Comparison of ENCODE assay signal across 26 mouse cellular contexts in the genomic region with DNA sequence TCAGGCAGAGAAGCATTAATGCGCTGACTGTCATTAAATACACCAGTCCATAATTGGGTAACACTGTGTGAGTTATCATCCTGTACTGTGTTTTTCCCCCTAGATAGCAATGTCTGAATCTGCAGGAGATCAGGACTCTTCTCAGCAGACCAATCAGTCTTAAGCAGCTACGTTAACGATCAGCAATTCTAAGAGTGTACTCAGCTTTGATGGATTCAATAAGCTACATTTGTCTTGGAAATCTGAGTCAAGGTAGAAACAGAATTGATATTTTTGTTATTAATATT.
DNase-seq lines count a peak whose midpoint lies in the region; ATAC-seq and TF ChIP-seq lines count a peak whose summit lies in the region.
"Had no signal": no experiment of that assay in that cellular context is flagged by ENCODE, and none has a peak within 500 bp of the region (broad histone marks: within the 10 kb centered on the region; RNA-seq: fewer than 3 reads in every experiment).

No protein-coding gene starts in this region.

- H3K27me3 ChIP-seq in neural tube, embryonic 12.5 days (replicated peaks): no peaks in the 10 kb centered on the region
- no peaks in the 10 kb centered on the region for H3K27me3 ChIP-seq in neural tube, embryonic 15.5 days (replicated peaks)
- no peaks in the 10 kb centered on the region for H3K27me3 ChIP-seq in forebrain, embryonic 12.5 days
- no peaks in the 10 kb centered on the region for H3K27me3 ChIP-seq in forebrain, postnatal 0 days (ENCODE audit: insufficient read depth, low read length)
- H3K27me3 ChIP-seq in midbrain, embryonic 16.5 days (ENCODE audit: control insufficient read depth, insufficient read depth, low read depth, low read length): no peaks in the 10 kb centered on the region
- H3K27me3 ChIP-seq: embryonic facial prominence, embryonic 12.5 days; heart, embryonic 15.5 days; liver, embryonic 12.5 days; megakaryocyte, embryonic 14.5 days; stomach, embryonic 15.5 days had no signal

- no peak for TF ChIP-seq CTCF in forebrain, postnatal 0 days (IDR thresholded peaks at IDR 0.05; ENCODE audit: low read depth)

- no peak overlapping the region for H3K4me3 ChIP-seq in neural tube, embryonic 12.5 days
- no peak overlapping the region for H3K4me3 ChIP-seq in neural tube, embryonic 15.5 days (replicated peaks)
- no peak overlapping the region for H3K4me3 ChIP-seq in forebrain, embryonic 12.5 days (replicated peaks)
- no peak overlapping the region for H3K4me3 ChIP-seq in forebrain, postnatal 0 days (ENCODE audit: low read depth, low read length)
- H3K4me3 ChIP-seq in midbrain, embryonic 16.5 days (ENCODE audit: low read depth, low read length): no peak overlapping the region
- H3K4me3 ChIP-seq: embryonic facial prominence, embryonic 12.5 days; heart, embryonic 10.5 days; heart, embryonic 15.5 days; liver, embryonic 12.5 days; megakaryocyte, embryonic 14.5 days; stomach, embryonic 15.5 days had no signal

- H3K27ac ChIP-seq in neural tube, embryonic 12.5 days: no peak overlapping the region
- H3K27ac ChIP-seq in neural tube, embryonic 15.5 days (replicated peaks): no peak overlapping the region
- peak overlapping the region; percentile 32; the same call in 1 of the 2 replicates for H3K27ac ChIP-seq in forebrain, embryonic 12.5 days
- no peak overlapping the region for H3K27ac ChIP-seq in forebrain, postnatal 0 days (ENCODE audit: low read depth, low read length)
- no peak overlapping the region for H3K27ac ChIP-seq in midbrain, embryonic 16.5 days (ENCODE audit: low read length)
- H3K27ac ChIP-seq: embryonic facial prominence, embryonic 12.5 days; heart, embryonic 10.5 days; heart, embryonic 15.5 days; hindbrain, embryonic 14.5 days; liver, embryonic 12.5 days; stomach, embryonic 15.5 days had no signal

- WGBS in neural tube, embryonic 12.5 days: 74% methylated on average over 3 of the region's 3 CpGs
- 41% methylated on average over 3 of the region's 3 CpGs for WGBS in neural tube, embryonic 15.5 days
- WGBS in forebrain, embryonic 12.5 days: 17% methylated on average over 3 of the region's 3 CpGs
- 20% methylated on average over 3 of the region's 3 CpGs for WGBS in forebrain, postnatal 0 days
- WGBS in midbrain, embryonic 16.5 days: 38% methylated on average over 3 of the region's 3 CpGs

- peaks cover 3% of the 10 kb centered on the region; the same call in 1 of the 2 replicates for H3K4me1 ChIP-seq in neural tube, embryonic 12.5 days
- peaks cover 4% of the 10 kb centered on the region; the same call in 1 of the 2 replicates for H3K4me1 ChIP-seq in neural tube, embryonic 15.5 days
- H3K4me1 ChIP-seq in forebrain, embryonic 12.5 days: peaks cover 14% of the 10 kb centered on the region; the same call in 1 of the 2 replicates
- H3K4me1 ChIP-seq in forebrain, postnatal 0 days (ENCODE audit: insufficient read depth): 0 out of 2 replicates have a peak, but pooled peaks cover 3% of the 10 kb centered on the region
- H3K4me1 ChIP-seq in midbrain, embryonic 16.5 days (ENCODE audit: control insufficient read depth, insufficient read depth, low read length): no peaks in the 10 kb centered on the region
- H3K4me1 ChIP-seq: embryonic facial prominence, embryonic 12.5 days; heart, embryonic 15.5 days; liver, embryonic 12.5 days; megakaryocyte, embryonic 14.5 days; stomach, embryonic 15.5 days had no signal

- no peak overlapping the region for H3K4me2 ChIP-seq in neural tube, embryonic 12.5 days (replicated peaks)
- H3K4me2 ChIP-seq in neural tube, embryonic 15.5 days: no peak overlapping the region
- peak overlapping the region; percentile 17; the same call in 1 of the 2 replicates for H3K4me2 ChIP-seq in forebrain, embryonic 12.5 days
- no peak overlapping the region for H3K4me2 ChIP-seq in forebrain, postnatal 0 days (ENCODE audit: low read depth)
- no peak overlapping the region for H3K4me2 ChIP-seq in midbrain, embryonic 16.5 days (ENCODE audit: low read length)
- H3K4me2 ChIP-seq: embryonic facial prominence, embryonic 12.5 days; heart, embryonic 15.5 days; hindbrain, embryonic 14.5 days; liver, embryonic 12.5 days; stomach, embryonic 15.5 days had no signal

- H3K36me3 ChIP-seq in neural tube, embryonic 12.5 days: no peaks in the 10 kb centered on the region
- no peaks in the 10 kb centered on the region for H3K36me3 ChIP-seq in neural tube, embryonic 15.5 days
- no peaks in the 10 kb centered on the region for H3K36me3 ChIP-seq in forebrain, embryonic 12.5 days (replicated peaks)
- no peaks in the 10 kb centered on the region for H3K36me3 ChIP-seq in forebrain, postnatal 0 days (ENCODE audit: insufficient read depth)
- H3K36me3 ChIP-seq in midbrain, embryonic 16.5 days (ENCODE audit: control insufficient read depth, insufficient read depth, low read length): no peaks in the 10 kb centered on the region
- H3K36me3 ChIP-seq: embryonic facial prominence, embryonic 12.5 days; heart, embryonic 10.5 days; heart, embryonic 15.5 days; liver, embryonic 12.5 days; stomach, embryonic 15.5 days had no signal

- intact Hi-C loops in heart, postnatal 25 days (cut with DNase I): no loop called here

- no peaks in the 10 kb centered on the region for H3K9me3 ChIP-seq in neural tube, embryonic 12.5 days
- no peaks in the 10 kb centered on the region for H3K9me3 ChIP-seq in neural tube, embryonic 15.5 days (replicated peaks)
- no peaks in the 10 kb centered on the region for H3K9me3 ChIP-seq in forebrain, embryonic 12.5 days
- no peaks in the 10 kb centered on the region for H3K9me3 ChIP-seq in forebrain, postnatal 0 days (ENCODE audit: low read length)
- no peaks in the 10 kb centered on the region for H3K9me3 ChIP-seq in midbrain, embryonic 16.5 days (replicated peaks; ENCODE audit: control insufficient read depth, low read length, poor library complexity, severe bottlenecking)
- H3K9me3 ChIP-seq: embryonic facial prominence, embryonic 12.5 days; heart, embryonic 10.5 days; heart, embryonic 15.5 days; liver, embryonic 12.5 days; stomach, embryonic 15.5 days had no signal

- DNase-seq in forebrain, postnatal 0 days: peak; percentile 8
- DNase-seq in heart, postnatal 25 days (ENCODE audit: low spot score): no peak
- DNase-seq in embryo, embryonic 9.5 days (ENCODE audit: extremely low spot score): no peak
- DNase-seq in adrenal gland, postnatal 25 days: no peak
- DNase-seq: adrenal gland, adult 2 months; cerebellum, adult 8-10 months; cerebellum, postnatal 25 days; gastrocnemius, postnatal 14 days; heart, postnatal 4 days; kidney, adult 18-20 months; kidney, postnatal 36 days; liver, postnatal 0 days; lung, postnatal 36 days; right cerebral cortex, postnatal 14 days had no signal

- 0 out of 2 replicates have a peak, but pooled peaks have one; percentile 25 for ATAC-seq in neural tube, embryonic 12.5 days (ENCODE audit: low FRiP score, low read depth)
- ATAC-seq in neural tube, embryonic 15.5 days (ENCODE audit: low FRiP score): no peak
- peak; percentile 74 for ATAC-seq in forebrain, embryonic 12.5 days (ENCODE audit: low FRiP score)
- peak; percentile 14; the same call in 1 of the 2 replicates for ATAC-seq in forebrain, postnatal 0 days
- peak; percentile 54; the same call in 1 of the 2 replicates for ATAC-seq in midbrain, embryonic 16.5 days
- ATAC-seq: CD4-positive, CD25-positive, alpha-beta regulatory T cell, adult 4 months; liver, embryonic 12.5 days; liver, postnatal 0 days had no signal

- H3K9ac ChIP-seq in neural tube, embryonic 12.5 days: no peak overlapping the region
- H3K9ac ChIP-seq in neural tube, embryonic 15.5 days (replicated peaks): no peak overlapping the region
- H3K9ac ChIP-seq in forebrain, embryonic 12.5 days: no peak overlapping the region
- H3K9ac ChIP-seq in forebrain, postnatal 0 days: no peak overlapping the region
- H3K9ac ChIP-seq in midbrain, embryonic 16.5 days (ENCODE audit: low read depth, low read length): no peak overlapping the region
- H3K9ac ChIP-seq: embryonic facial prominence, embryonic 12.5 days; heart, embryonic 15.5 days; hindbrain, embryonic 14.5 days; liver, embryonic 12.5 days; liver, postnatal 0 days; stomach, embryonic 15.5 days had no signal
